Mouse (Mus musculus) embryonic facial prominence, embryonic 14.5 days (tissue): Measurements from ENCODE around the gene S100b. TPM values are rescaled to one million over a fixed set of nuclear protein-coding genes. Genes with fewer than 3 reads are reported as not detected.

Experiments
- ATAC-seq: fragments of 200-750 bp; cut with Nextera tagmentation; 2 replicates; pipeline ENCODE4 v1.8.0; 2017; ENCODE audit warnings: low read depth, moderate number of reproducible peaks, moderate TSS enrichment
- DNase-seq: peaks from one replicate; pipeline ENCODE4 v3.0.0-alpha.2; 2015; ENCODE audit warnings: low spot score
- H3K27ac ChIP-seq: fragments of 300-500 bp; sonication (generic); replicated peaks from 2 replicates; pipeline ENCODE4 v1.5.1; 2014; ENCODE audit warnings: low read depth, mild to moderate bottlenecking, low read length, moderate library complexity
- H3K27me3 ChIP-seq: fragments of 300-500 bp; sonication (generic); replicated peaks from 2 replicates; pipeline ENCODE4 v1.6.1; 2014; ENCODE audit warnings: low read length; ENCODE audit not compliant: control insufficient read depth, insufficient read depth
- H3K36me3 ChIP-seq: fragments of 300-500 bp; sonication (generic); 2 replicates; pipeline ENCODE4 v1.6.1; 2014; ENCODE audit warnings: low read length, mixed read lengths; ENCODE audit not compliant: control insufficient read depth, insufficient read depth
- H3K4me1 ChIP-seq: fragments of 300-500 bp; sonication (generic); 2 replicates; pipeline ENCODE4 v1.6.1; 2014; ENCODE audit warnings: antibody characterized with exemption, low read length; ENCODE audit not compliant: control insufficient read depth, insufficient read depth
- H3K4me2 ChIP-seq: fragments of 300-500 bp; sonication (generic); 2 replicates; pipeline ENCODE4 v1.6.1; 2014; ENCODE audit warnings: low read depth, mild to moderate bottlenecking, low read length, moderate library complexity, mixed read lengths
- H3K4me3 ChIP-seq: fragments of 300-500 bp; sonication (generic); 2 replicates; pipeline ENCODE4 v1.5.1; 2014; ENCODE audit warnings: low read depth, mild to moderate bottlenecking, low read length
- H3K9ac ChIP-seq: fragments of 300-500 bp; sonication (generic); 2 replicates; pipeline ENCODE4 v1.6.1; 2014; ENCODE audit warnings: low read depth, mild to moderate bottlenecking, low read length, moderate library complexity, mixed read lengths
- H3K9me3 ChIP-seq: fragments of 300-500 bp; sonication (generic); 2 replicates; pipeline ENCODE4 v1.6.1; 2016; ENCODE audit warnings: low read length; ENCODE audit not compliant: control insufficient read depth
- WGBS: fragments of 180-500 bp; shearing (Covaris S2); extraction: QIAGEN DNeasy Blood & Tissue Kit; methylation state at CpG from one replicate; pipeline ENCODE4 v1.1.7; 2014; 5-methylcytosine and 5-hydroxymethylcytosine counted together
- polyA plus RNA-seq: library from polyadenylated mRNA; unstranded; fragments of >200 nt; fragmentation: Nextera tagmentation; extraction: Ambion mirVana; gene quantifications from 2 replicates; pipeline ENCODE4 v1.2.1, GENCODE M21; 2014

Gene S100b
- polyA plus RNA-seq, 1 experiment from 2014 or later: 12.9 TPM

DNA sequence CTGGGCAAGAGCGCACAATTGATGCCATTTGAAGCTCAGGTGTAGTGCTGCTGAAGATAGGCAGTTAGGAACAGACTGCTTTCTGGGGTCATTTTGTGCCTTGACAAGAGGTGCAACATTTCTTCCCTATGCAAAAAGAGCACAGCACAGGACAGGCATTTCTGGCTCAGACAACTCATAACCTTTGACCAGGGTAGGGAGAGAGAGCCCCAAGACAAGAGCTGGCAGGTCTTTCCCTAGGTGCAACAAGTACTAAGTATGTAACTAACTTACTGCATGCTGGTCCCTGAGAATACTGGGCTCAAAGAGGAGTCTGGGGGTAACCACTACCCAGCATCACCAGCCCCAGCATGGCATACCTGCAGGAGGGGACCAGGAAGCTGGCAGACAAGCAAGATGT is 574 bp upstream of the S100b start:
- no peak for ATAC-seq
- no peaks in the 10 kb centered on the region for H3K27me3 ChIP-seq
- DNase-seq: no peak
- peak overlapping the region; percentile 36; the same call in 1 of the 2 replicates for H3K4me2 ChIP-seq
- peaks cover 22% of the 10 kb centered on the region; the same call in 1 of the 2 replicates for H3K4me1 ChIP-seq
- H3K4me3 ChIP-seq: no peak overlapping the region
- no peaks in the 10 kb centered on the region for H3K9me3 ChIP-seq
- H3K27ac ChIP-seq: peak overlapping the region; percentile 79
- whole genome bisulfite sequencing: 100% methylated on average over 1 of the region's 1 CpGs
- no peaks in the 10 kb centered on the region for H3K36me3 ChIP-seq
- H3K9ac ChIP-seq: no peak overlapping the region

DNA sequence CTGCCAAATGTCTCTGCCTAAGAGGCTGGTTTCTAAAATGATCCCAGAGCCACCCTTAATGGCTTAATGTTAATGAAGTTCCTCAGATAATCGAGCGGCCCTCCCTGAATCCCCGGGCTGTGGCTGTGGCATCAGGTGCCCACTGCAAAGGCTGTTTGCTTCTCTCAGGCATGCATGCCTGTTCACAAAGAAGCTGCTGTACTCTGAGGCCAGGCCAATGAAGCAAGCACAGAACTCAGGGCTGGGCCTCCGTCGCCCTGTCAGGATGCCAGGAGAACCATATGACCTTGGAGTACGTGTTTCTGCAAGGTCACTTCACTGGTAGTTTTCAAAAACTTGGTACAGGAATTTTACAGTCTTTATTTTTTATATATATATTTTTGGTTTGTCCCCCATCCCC is 2.0 kb downstream of the S100b start:
- DNase-seq: peak; percentile 24
- no peaks in the 10 kb centered on the region for H3K36me3 ChIP-seq
- peaks cover 15% of the 10 kb centered on the region; the same call in 1 of the 2 replicates for H3K4me1 ChIP-seq
- no peaks in the 10 kb centered on the region for H3K9me3 ChIP-seq
- no peak for ATAC-seq
- H3K9ac ChIP-seq: no peak overlapping the region
- H3K4me2 ChIP-seq: no peak overlapping the region
- H3K27me3 ChIP-seq: no peaks in the 10 kb centered on the region
- no peak overlapping the region for H3K4me3 ChIP-seq
- H3K27ac ChIP-seq: peak overlapping the region; percentile 41; the same call in 1 of the 2 replicates
- 69% methylated on average over 6 of the region's 6 CpGs for WGBS

DNA sequence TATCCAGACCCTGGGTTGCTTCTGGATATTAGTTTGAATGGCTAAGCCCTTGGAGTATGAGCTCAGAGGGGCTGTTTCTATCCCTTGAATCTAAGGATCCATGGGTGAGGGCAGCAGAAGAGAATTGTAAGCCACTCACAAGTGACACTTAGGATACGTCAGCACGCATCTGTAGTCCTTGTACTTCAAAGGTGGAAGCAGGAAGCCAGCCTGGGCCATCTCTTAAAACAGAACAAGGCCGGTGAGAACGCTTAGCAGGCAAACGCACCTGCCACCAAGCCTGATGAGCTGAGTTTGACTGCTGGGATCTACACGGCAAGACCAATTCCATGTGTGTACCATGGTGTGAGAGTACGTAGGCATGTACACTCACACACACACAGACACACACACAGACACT is 3.6 kb downstream of the S100b start:
- DNase-seq: no peak
- no peak overlapping the region for H3K4me2 ChIP-seq
- H3K36me3 ChIP-seq: 0 out of 2 replicates have a peak, but pooled peaks cover 4% of the 10 kb centered on the region
- no peak overlapping the region for H3K27ac ChIP-seq
- no peaks in the 10 kb centered on the region for H3K9me3 ChIP-seq
- H3K9ac ChIP-seq: no peak overlapping the region
- WGBS: 93% methylated on average over 7 of the region's 7 CpGs
- H3K27me3 ChIP-seq: no peaks in the 10 kb centered on the region
- ATAC-seq: no peak
- peaks cover 15% of the 10 kb centered on the region; the same call in 1 of the 2 replicates for H3K4me1 ChIP-seq
- H3K4me3 ChIP-seq: no peak overlapping the region

DNA sequence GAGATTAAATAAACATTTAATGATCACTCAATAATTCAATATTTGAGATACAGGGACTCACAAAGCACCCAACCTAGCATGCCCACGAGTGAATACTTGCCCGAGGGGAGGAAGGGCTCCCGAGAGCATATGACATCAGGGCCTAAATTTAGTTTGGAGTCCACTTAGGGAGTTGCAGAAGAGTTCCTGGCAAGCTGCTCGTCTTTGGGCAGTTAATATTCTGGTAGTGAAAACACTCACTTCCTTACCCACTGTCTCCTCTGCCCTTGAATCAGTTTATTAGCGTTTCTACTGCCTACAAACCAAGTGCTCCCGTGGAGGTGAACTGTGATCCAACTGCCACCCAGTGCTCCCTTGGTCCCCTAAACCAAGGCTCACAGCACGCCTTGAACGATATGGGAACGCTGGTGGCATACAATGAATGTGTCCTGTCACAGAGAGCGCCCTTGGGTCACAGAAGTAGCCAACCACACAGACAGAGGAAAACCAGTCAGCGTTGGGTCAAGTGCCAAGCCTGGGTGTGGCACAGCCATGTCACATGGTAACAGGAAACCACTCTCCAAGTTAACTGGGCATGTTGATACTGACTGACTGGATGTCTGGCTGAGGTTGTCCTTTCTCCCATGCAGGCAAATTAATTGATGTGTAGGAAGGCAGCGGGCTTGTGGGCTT is 4.2 kb downstream of the S100b start:
- Histone ChIP-seq H3K4me3 (no peak overlapping the region), H3K36me3 (0 out of 2 replicates have a peak, but pooled peaks cover 7% of the 10 kb centered on the region), H3K27ac (no peak overlapping the region), H3K4me2 (no peak overlapping the region), H3K9me3 (no peaks in the 10 kb centered on the region), H3K9ac (no peak overlapping the region), H3K4me1 (peaks cover 14% of the 10 kb centered on the region; the same call in 1 of the 2 replicates), H3K27me3 (no peaks in the 10 kb centered on the region)
- DNase-seq: no peak
- no peak for ATAC-seq
- WGBS: 82% methylated on average over 12 of the region's 12 CpGs

DNA sequence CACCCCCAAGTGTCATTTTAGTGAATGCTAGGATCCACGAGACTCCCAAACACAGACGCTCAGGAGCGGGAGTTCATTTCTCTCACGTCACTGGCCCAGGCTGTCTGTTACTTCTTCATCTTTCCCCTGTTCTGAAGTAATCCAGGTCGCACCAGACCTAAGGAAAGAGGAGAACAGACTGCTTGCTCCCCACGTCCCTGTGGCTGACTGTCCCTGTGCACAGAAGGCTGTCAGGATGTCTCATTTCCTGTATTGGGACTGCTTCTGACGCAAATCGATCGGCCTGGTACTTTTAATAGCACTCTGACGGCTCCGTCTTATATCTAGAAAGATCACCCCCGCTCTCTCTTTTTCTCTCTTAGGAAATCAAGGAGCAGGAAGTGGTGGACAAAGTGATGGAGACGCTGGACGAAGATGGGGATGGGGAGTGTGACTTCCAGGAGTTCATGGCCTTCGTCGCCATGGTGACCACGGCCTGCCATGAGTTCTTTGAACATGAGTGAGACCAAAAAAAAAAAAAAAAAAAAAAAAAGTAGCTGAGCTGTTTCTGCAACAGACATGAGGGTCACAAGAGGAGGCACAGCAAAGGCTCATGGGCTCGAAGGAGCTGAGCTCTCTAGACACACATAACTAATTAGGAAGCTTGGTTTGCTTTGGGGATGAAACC is 6.0 kb downstream of the S100b start:
- Histone ChIP-seq H3K4me3 (no peak overlapping the region), H3K4me2 (no peak overlapping the region), H3K4me1 (no peaks in the 10 kb centered on the region), H3K9me3 (no peaks in the 10 kb centered on the region), H3K36me3 (peaks cover 18% of the 10 kb centered on the region), H3K27ac (no peak overlapping the region), H3K9ac (no peak overlapping the region), H3K27me3 (no peaks in the 10 kb centered on the region)
- DNase-seq: no peak
- WGBS: 76% methylated on average over 18 of the region's 18 CpGs
- ATAC-seq: no peak

DNA sequence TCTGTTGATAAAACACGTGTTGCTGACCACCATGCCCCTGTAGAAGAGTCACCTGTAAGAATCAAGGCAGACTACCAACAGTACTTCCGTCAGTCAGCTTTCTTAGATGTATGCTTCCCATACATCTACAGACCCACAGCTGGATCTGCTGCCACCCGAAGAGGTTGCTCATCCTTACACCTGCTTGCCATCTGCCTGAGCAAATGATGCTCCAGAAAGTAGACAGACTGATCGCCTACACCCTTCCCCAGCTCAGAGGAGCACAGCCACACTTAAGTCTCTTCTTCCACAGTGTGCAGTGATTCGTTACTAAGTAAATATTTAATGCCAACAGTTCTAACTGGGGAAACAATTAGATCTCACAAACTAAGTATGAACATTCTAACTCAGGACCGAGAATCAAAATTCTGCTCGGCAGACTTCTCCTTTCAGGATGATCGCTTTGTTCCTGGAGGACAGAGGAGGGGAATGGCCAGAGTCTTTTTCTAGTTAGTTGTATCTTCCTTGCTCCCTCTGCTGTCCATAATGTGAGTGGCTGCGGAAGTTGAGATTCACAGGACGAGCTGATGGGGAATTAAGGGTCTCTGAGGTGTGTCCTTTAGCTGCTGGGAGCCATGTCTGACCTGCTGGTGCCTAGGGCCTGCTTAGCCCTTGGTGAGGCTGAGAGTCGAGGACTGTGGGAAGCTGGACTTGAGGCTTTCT is 6.9 kb downstream of the S100b start:
- ATAC-seq (no peak), DNase-seq (peak; percentile 34)
- Histone ChIP-seq H3K36me3 (peaks cover 25% of the 10 kb centered on the region), H3K9me3 (no peaks in the 10 kb centered on the region), H3K4me2 (no peak overlapping the region), H3K9ac (no peak overlapping the region), H3K27me3 (no peaks in the 10 kb centered on the region), H3K4me1 (no peaks in the 10 kb centered on the region), H3K27ac (no peak overlapping the region), H3K4me3 (no peak overlapping the region)
- WGBS: 59% methylated on average over 11 of the region's 11 CpGs

DNA sequence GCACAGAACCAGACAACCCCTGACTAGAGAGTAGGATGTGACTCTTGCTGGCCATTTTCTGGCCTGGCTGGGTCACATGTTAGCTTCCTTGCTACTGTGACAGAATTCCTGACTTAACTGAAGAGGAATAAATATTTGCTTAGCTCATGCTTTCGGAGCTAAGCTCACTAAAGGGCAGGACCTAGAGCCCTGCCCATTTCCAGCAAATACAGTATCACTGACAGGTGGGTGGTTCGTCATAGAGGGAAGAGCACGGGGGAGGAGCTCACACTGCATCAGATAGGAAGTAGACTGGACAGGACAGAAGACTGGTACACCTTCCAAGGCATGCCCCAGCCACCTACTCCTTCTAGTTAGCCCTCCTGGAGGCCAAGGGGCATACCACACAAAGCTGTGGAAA is 7.8 kb downstream of the S100b start:
- Histone ChIP-seq H3K4me3 (no peak overlapping the region), H3K9me3 (no peaks in the 10 kb centered on the region), H3K9ac (no peak overlapping the region), H3K4me1 (no peaks in the 10 kb centered on the region), H3K27me3 (no peaks in the 10 kb centered on the region), H3K4me2 (no peak overlapping the region), H3K36me3 (peaks cover 35% of the 10 kb centered on the region), H3K27ac (no peak overlapping the region)
- DNase-seq (no peak), ATAC-seq (peak; percentile 34; the same call in 1 of the 2 replicates)
- 70% methylated on average over 3 of the region's 3 CpGs for WGBS

DNA sequence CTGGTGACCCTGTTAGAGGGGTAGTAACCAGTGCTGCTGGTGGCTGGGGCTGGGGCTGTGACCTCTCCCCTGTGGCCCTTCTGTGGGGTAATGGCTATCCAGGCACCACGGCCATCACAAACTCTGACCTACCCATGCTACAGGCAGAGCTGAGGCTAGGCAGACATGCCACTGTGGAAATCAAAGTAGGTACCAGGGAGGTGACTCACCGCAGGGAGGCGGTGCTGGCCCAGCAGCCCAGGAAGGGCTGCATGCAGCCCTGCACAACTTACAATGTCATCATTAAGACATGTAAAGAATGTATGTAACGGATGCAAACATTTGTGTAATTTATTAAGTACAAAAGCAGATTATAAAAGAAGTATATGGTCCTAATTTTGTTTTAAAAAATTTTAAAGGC is 8.8 kb downstream of the S100b start:
- Histone ChIP-seq H3K4me1 (no peaks in the 10 kb centered on the region), H3K4me3 (no peak overlapping the region), H3K27ac (no peak overlapping the region), H3K36me3 (peaks cover 42% of the 10 kb centered on the region), H3K9me3 (no peaks in the 10 kb centered on the region), H3K9ac (0 out of 2 replicates have a peak overlapping the region, but pooled peaks have one; percentile 5), H3K4me2 (no peak overlapping the region), H3K27me3 (no peaks in the 10 kb centered on the region)
- no peak for ATAC-seq
- no peak for DNase-seq
- WGBS: 60% methylated on average over 4 of the region's 4 CpGs
